Mouse (Mus musculus): ENCODE data around the gene Fam53b. TPM values are rescaled to one million over a fixed set of nuclear protein-coding genes. Genes with fewer than 3 reads are reported as not detected.

The Fam53b gene
- total RNA-seq, 1 experiment from 2014 or later = 19.0 TPM

- no peak for ATAC-seq (ENCODE audit: extremely low read depth, insufficient number of reproducible peaks, low FRiP score, poor library complexity, severe bottlenecking)
Measured at GRCm38 (mm10) chr7:132799119-132800016, 14.3 kb downstream of the Fam53b start.

DNA sequence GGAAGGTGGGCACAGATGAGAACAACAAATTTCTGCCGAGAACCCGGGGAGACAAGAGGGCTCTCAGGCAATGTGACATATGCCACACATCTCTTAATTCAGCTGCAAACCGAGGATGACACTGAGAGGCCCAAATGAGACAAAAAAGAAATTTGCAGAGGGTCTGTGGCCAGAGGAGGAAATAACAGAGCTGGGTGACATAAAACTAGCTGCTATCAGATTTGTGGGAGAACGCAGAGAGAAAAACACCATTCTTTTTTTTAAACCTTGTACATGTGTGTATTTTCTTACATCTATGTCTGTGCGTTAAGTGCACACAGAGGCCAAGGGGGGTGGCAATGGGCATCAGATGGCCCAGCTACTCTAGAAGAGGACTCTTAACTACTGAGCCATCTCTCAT, 18.5 kb downstream of the Fam53b start:
- no peak for ATAC-seq (ENCODE audit: extremely low read depth, insufficient number of reproducible peaks, low FRiP score, poor library complexity, severe bottlenecking)

DNA sequence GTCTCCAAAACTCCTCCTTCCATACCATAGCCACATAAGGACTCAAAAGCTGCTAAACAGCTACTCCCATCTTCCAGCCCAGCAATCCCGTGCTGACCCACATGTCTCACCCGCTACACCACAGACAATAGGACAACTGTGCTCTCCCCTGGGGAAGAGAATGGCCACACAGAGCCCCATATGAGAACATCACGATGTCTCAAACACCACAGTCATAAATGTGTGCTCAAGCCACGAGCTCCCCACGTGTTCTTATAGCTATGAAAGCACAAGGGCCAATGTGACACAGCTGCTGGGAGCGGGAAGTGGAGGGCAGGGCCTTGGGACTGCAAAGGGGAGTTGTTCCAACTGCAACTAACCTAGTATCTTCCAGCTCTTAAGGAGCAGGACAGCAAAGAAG, 20.2 kb downstream of the Fam53b start:
- ATAC-seq (ENCODE audit: extremely low read depth, insufficient number of reproducible peaks, low FRiP score, poor library complexity, severe bottlenecking) = no peak

DNA sequence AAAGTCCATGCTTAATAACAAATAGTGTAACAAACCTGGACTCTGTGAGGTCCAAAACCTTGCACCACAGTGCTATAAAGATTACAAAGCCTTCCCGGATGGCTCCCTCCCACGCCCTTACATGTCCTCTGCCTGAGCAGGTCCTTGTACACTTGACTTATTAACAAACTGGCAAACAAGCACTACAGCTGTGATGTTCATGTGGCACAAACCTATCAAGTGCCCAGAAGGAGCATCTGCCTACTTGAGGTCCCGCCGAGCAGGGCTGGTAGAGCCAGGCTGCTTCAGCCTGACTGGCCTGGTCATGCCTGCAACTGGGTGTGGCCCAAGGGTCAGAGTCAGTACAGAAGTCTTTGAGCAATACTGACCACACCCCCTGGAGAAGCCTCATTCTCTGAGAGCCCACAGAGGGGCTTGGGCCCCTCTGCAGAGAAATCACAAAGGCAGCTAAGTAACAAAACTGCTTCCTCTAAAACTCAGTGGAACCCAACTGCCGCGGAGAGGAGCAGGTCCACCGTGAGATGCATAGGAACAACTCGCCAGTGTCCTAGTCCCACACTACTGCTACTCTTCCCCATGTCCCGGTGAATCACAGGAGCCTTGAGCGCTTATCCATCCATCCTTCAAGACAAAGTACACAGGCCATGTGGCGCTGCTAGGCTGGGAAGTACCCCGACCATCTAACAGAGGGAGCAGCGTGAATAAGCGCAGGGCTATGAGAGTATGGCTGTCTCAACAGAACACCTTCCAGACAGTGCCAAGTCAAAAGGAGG, 23.1 kb downstream of the Fam53b start:
- ATAC-seq (ENCODE audit: extremely low read depth, insufficient number of reproducible peaks, low FRiP score, poor library complexity, severe bottlenecking) = no peak

- ATAC-seq (ENCODE audit: extremely low read depth, insufficient number of reproducible peaks, low FRiP score, poor library complexity, severe bottlenecking) = no peak
Measured at GRCm38 (mm10) chr7:132788826-132789225, 24.9 kb downstream of the Fam53b start.

DNA sequence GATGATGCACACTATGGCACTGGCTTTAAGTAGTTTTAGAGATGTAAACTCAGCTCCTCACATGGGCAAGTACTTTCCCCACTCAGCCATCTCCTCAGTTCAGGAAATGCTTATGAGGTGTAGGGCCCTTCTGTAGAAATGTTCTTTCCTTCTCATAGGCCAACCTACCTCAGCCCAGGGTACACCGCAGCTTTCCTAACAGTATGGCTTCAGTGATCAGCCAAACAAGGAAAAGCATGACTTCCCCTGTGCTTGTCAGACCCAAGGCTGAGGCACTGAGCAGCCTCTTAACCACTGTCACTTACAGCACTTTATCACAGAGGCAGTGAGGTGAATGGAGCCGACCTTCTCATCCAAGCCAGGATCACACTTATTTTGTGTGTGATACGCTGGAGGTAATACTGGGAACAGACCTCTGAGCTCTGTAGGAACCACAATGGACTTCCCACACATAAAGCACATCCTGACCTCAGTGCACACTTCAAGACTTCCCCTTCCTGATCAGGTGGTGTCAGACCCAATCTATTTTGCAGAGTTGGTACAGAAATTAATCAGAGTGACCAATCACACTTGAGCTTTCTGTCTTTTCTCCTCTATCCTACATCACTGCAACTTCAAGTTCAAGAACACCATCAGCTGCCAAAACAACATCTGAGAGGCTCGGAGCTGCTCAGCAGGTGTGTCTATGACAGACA, 26.0 kb downstream of the Fam53b start:
- peak; percentile 21; the same call in 1 of the 2 replicates for ATAC-seq (ENCODE audit: extremely low read depth, insufficient number of reproducible peaks, low FRiP score, poor library complexity, severe bottlenecking)

- no peak for ATAC-seq (ENCODE audit: extremely low read depth, insufficient number of reproducible peaks, low FRiP score, poor library complexity, severe bottlenecking)
Measured at GRCm38 (mm10) chr7:132787022-132787421, 26.7 kb downstream of the Fam53b start.

DNA sequence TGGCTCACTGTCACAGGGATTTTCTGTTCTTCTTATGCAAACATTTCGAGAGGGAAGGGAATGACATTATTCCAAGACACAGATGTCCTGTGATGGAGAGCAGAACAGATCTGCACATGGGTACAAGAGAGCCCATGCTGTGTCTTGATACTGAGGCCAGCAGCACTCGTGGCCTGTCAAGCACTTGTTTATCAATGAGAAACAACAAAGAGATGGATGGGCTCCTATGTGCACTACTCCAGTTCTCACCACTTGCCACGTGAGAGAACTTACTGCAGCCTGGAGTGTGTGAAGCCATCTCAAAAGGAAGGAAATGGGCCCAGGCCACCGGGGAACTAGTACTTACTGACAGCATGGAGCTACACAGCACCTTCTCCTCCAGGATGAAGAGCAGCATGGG, 27.2 kb downstream of the Fam53b start:
- ATAC-seq (ENCODE audit: extremely low read depth, insufficient number of reproducible peaks, low FRiP score, poor library complexity, severe bottlenecking) = no peak

GRCm38 (mm10) chr7:132786011-132786410, 27.7 kb downstream of the Fam53b start:
- no peak for ATAC-seq (ENCODE audit: extremely low read depth, insufficient number of reproducible peaks, low FRiP score, poor library complexity, severe bottlenecking)

DNA sequence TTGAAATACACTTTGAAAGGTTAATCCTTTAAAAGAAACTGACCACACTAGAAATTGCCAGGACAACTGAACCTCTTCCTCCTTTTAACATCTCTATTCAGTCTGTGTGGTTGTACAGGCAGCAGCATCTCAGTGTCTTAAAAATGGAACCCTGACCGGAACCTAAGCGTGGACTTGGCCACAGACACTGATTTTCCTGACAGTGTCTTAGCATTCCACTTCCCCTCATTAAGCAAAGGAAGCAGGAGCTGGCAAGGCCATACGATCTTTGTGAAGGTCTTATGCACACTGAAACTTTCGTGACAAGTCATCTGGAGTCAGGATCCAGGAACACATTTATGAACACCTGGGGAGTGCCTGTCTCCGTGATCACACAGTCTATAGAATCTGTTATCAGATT, 29.6 kb downstream of the Fam53b start:
- ATAC-seq (ENCODE audit: extremely low read depth, insufficient number of reproducible peaks, low FRiP score, poor library complexity, severe bottlenecking) = no peak

DNA sequence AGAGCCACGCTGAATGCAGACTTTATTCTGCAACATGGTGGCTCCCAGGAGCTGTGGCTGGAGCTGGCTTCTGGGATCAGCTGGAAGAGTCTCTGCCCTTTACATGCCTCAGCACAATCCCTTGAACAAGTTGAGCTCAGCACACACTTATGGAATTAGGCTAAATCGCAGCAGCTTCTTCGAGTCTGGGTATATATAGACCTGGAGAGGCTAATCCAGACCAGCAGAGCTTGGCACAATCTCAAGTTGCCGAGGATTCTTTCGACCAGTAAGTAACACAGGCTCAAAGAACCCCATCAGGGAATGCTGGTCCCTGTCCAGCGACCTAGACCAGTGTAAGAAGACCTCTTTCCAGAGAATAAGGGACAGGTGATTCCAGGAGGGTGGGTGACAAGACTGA, 31.8 kb downstream of the Fam53b start:
- ATAC-seq (ENCODE audit: extremely low read depth, insufficient number of reproducible peaks, low FRiP score, poor library complexity, severe bottlenecking) = no peak

GRCm38 (mm10) chr7:132781130-132781814, 32.4 kb downstream of the Fam53b start:
- no peak for ATAC-seq (ENCODE audit: extremely low read depth, insufficient number of reproducible peaks, low FRiP score, poor library complexity, severe bottlenecking)

GRCm38 (mm10) chr7:132780611-132781010, 33.1 kb downstream of the Fam53b start:
- ATAC-seq (ENCODE audit: extremely low read depth, insufficient number of reproducible peaks, low FRiP score, poor library complexity, severe bottlenecking) = no peak

DNA sequence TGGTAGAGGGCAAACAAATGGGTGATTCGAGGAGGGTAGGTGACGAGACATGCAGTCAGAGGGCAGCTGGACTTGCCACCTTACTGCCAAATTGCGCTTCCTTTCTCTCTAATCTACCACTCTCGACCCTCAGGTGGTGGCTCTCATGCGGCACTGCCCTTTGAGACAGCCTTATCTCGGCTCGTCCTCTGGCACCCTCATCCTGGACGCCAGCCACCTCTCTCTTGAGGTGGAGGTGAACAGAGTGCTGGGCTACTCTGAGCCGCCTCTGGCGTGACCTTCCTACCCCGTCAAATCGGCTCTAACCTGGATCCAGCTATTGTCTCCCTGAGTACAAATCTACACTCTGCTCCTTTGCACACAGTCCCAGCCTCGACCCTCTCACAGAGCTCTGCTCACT, 35.1 kb downstream of the Fam53b start:
- no peak for ATAC-seq (ENCODE audit: extremely low read depth, insufficient number of reproducible peaks, low FRiP score, poor library complexity, severe bottlenecking)

- ATAC-seq (ENCODE audit: extremely low read depth, insufficient number of reproducible peaks, low FRiP score, poor library complexity, severe bottlenecking) = no peak
Measured at GRCm38 (mm10) chr7:132777728-132778453, 35.8 kb downstream of the Fam53b start.

GRCm38 (mm10) chr7:132777117-132777516, 36.6 kb downstream of the Fam53b start:
- no peak for ATAC-seq (ENCODE audit: extremely low read depth, insufficient number of reproducible peaks, low FRiP score, poor library complexity, severe bottlenecking)

DNA sequence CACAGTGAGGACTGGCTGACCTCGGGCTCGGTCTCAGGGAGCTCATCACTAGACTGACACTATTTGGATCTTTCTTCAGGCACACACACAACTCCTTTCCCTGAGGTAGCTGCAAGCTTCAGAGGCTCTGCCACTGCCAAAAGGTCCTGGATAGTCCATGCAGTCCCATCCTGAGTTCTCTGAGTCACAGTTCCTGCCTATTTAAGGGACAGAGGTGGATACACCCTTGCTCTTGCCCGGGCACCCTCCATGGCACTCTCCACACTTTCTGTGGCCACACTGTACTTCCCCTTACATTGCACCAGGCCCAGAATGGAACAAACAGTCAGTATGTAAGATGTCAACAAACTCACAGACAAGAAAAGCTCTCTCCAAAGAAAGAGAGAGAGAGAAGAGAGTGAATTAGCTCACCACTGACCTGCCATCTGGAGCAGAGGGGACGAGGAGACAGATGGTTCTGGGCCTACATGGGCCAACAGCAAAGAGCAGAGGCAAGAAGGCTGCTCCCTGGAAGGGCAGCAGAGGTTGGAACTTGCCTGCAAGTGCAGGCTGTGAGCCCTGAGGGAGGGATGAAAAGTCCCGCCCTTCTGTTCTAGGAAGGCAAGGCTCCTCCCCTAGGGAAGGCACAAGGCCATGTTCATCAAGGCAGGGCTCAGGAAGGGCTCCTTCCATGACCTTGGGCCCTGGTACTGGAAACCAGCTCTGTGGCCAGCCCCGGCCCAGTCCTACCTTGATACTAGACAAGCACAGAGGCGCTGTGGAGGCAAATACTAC, 37.2 kb downstream of the Fam53b start:
- ATAC-seq (ENCODE audit: extremely low read depth, insufficient number of reproducible peaks, low FRiP score, poor library complexity, severe bottlenecking) = no peak

GRCm38 (mm10) chr7:132775922-132776321, 37.8 kb downstream of the Fam53b start:
- ATAC-seq (ENCODE audit: extremely low read depth, insufficient number of reproducible peaks, low FRiP score, poor library complexity, severe bottlenecking) = no peak

All from neutrophil, adult 5-6 weeks (primary cell).